Mouse (Mus musculus) Muller cell, postnatal 12 days (primary cell): ENCODE results near the gene Ppp1r14b.

Experiments used
- DNase-seq: peaks from one replicate; pipeline ENCODE4 v3.0.0-alpha.2; 2015; ENCODE audit errors: inconsistent ontology term

The Ppp1r14b gene

GRCm38 (mm10) chr19:6994002-6994401 lies 19.2 kb downstream of the Ppp1r14b start:
- no peak for DNase-seq

GRCm38 (mm10) chr19:6994489-6994888 lies 19.7 kb downstream of the Ppp1r14b start:
- DNase-seq = no peak

- DNase-seq = no peak
Measured at GRCm38 (mm10) chr19:6995255-6995991, 20.7 kb downstream of the Ppp1r14b start.

GRCm38 (mm10) chr19:6996006-6996405 lies 21.2 kb downstream of the Ppp1r14b start, which contains the start of the genes Nudt22 and Trpt1:
Gene Nudt22 (minus strand): TSS chr19:6996117.
Gene Trpt1 (plus strand): TSS chr19:6996131.
- DNase-seq = peak; percentile 94

GRCm38 (mm10) chr19:6997721-6998290 lies 23.0 kb downstream of the Ppp1r14b start:
- DNase-seq = no peak

- no peak for DNase-seq
Measured at GRCm38 (mm10) chr19:6999360-7000063, 24.7 kb downstream of the Ppp1r14b start.

GRCm38 (mm10) chr19:7006892-7007593 lies 32.3 kb downstream of the Ppp1r14b start:
- DNase-seq = no peak

- DNase-seq = no peak
Measured at GRCm38 (mm10) chr19:7012426-7012825, 37.7 kb downstream of the Ppp1r14b start.

- DNase-seq = no peak
Measured at GRCm38 (mm10) chr19:7013984-7014383, 39.2 kb downstream of the Ppp1r14b start.

GRCm38 (mm10) chr19:7014481-7015135 lies 39.8 kb downstream of the Ppp1r14b start:
- no peak for DNase-seq

- DNase-seq = no peak
Measured at GRCm38 (mm10) chr19:7017541-7018457, 43.0 kb downstream of the Ppp1r14b start.

GRCm38 (mm10) chr19:7018546-7018945 lies 43.8 kb downstream of the Ppp1r14b start:
- no peak for DNase-seq

GRCm38 (mm10) chr19:7019191-7019590 lies 44.4 kb downstream of the Ppp1r14b start, which contains the start of gene Fermt3:
Gene Fermt3 (minus strand): TSS chr19:7019469.
- no peak for DNase-seq

- DNase-seq = peak; percentile 43
Measured at GRCm38 (mm10) chr19:7020224-7020641, 45.5 kb downstream of the Ppp1r14b start.
